Mouse (Mus musculus) cerebellum, adult 2 months (tissue): ENCODE data around the gene Bms1. TPM values are rescaled to one million over a fixed set of nuclear protein-coding genes. Genes with fewer than 3 reads are reported as not detected.

ENCODE experiments used
- DNase-seq, 2 experiments: peaks; one replicate each; pipeline ENCODE4 v3.0.0; 2021
- H3K27ac ChIP-seq: fragments of 200-500 bp; 2 replicates; pipeline ENCODE4 v1.5.1; 2012; ENCODE audit warnings: low read length, control low read depth, inconsistent platforms; ENCODE audit not compliant: insufficient read depth
- H3K27me3 ChIP-seq: fragments of 200-500 bp; 2 replicates; pipeline ENCODE4 v1.6.1; 2012; ENCODE audit warnings: inconsistent platforms, mild to moderate bottlenecking, low read length, moderate library complexity; ENCODE audit not compliant: control insufficient read depth, insufficient read depth
- H3K4me1 ChIP-seq: fragments of 200-500 bp; 2 replicates; pipeline ENCODE4 v1.6.1; 2011; ENCODE audit warnings: low read length; ENCODE audit not compliant: control insufficient read depth, insufficient read depth
- H3K4me3 ChIP-seq: fragments of 200-500 bp; replicated peaks from 2 replicates; pipeline ENCODE3; 2011; ENCODE audit warnings: mild to moderate bottlenecking, low read depth, low read length, control low read depth; ENCODE audit not compliant: insufficient read depth
- CTCF ChIP-seq: fragments of 200-500 bp; IDR thresholded peaks from 2 replicates; pipeline ENCODE4 v1.5.1; 2011; ENCODE audit warnings: low read depth, mild to moderate bottlenecking, control low read depth, low read length, moderate library complexity, borderline replicate concordance; ENCODE audit not compliant: insufficient read depth
- POLR2A ChIP-seq: fragments of 200-500 bp; IDR thresholded peaks from 2 replicates; pipeline ENCODE4 v1.6.1; 2011; ENCODE audit warnings: low read length, control low read depth, borderline replicate concordance; ENCODE audit not compliant: insufficient read depth
- WGBS: fragments of 180-500 bp; shearing (Covaris S2); methylation state at CpG from one replicate; pipeline ENCODE4 v1.1.7; 2018; 5-methylcytosine and 5-hydroxymethylcytosine counted together
- polyA plus RNA-seq: library from polyadenylated mRNA; depleted of rRNA; stranded (reverse); fragments of >200 nt; gene quantifications from 2 replicates; pipeline ENCODE4 v1.2.3, GENCODE M21; 2012; rRNA removed

The Bms1 gene
- polyA plus RNA-seq, 1 experiment: 19.5 TPM

GRCm38 (mm10) chr6:118333861-118334260 lies 85.4 kb downstream of the Bms1 start:
- Histone ChIP-seq H3K27ac (no peak overlapping the region), H3K27me3 (no peaks in the 10 kb centered on the region), H3K4me3 (no peak overlapping the region), H3K4me1 (no peaks in the 10 kb centered on the region)
- DNase-seq: no peak
- TF ChIP-seq CTCF (no peak), POLR2A (no peak)
- 92% methylated on average over 9 of the region's 9 CpGs for WGBS

Other genes starting within 250 kb of the Bms1 start
- 28.7 and 30.1 TPM in 2 replicates for gene Ret, start 221.8 kb downstream of the Bms1 start, polyA plus RNA-seq
- gene Zfp248, start 36.1 kb upstream of the Bms1 start, polyA plus RNA-seq: 9.0 and 9.3 TPM in 2 replicates
- gene Zfp9, start 59.8 kb upstream of the Bms1 start, polyA plus RNA-seq: 13.4 and 13.8 TPM in 2 replicates
- gene Ankrd26, start 142.8 kb upstream of the Bms1 start, polyA plus RNA-seq: 8.8 and 10.0 TPM in 2 replicates